Mouse (Mus musculus) ES-Bruce4 (cell line): ENCODE results near the gene Akr1b3.

Experiments
- CTCF ChIP-seq: IDR thresholded peaks from one replicate; pipeline ENCODE4 v1.8.1; 2011; ENCODE audit warnings: low read depth, low read length
- EP300 ChIP-seq: IDR thresholded peaks from 2 replicates; pipeline ENCODE4 v1.6.1; 2011; ENCODE audit warnings: low read depth, low read length; ENCODE audit not compliant: insufficient read depth
- POLR2A ChIP-seq: IDR thresholded peaks from one replicate; pipeline ENCODE4 v1.8.1; 2011; ENCODE audit warnings: low read length; ENCODE audit not compliant: insufficient read depth

GRCm38 (mm10) chr6:34355841-34356240 lies 38.6 kb upstream of the Akr1b3 start:
- TF ChIP-seq POLR2A (no peak), CTCF (no peak), EP300 (no peak)
